Mouse (Mus musculus) spleen, adult 2 months (tissue): Measurements from ENCODE around the gene Swap70. TPM values are rescaled to one million over a fixed set of nuclear protein-coding genes. Genes with fewer than 3 reads are reported as not detected.
A peak's percentile ranks its signal among the peaks of the same experiment; 100 is the strongest.

Source experiments
- DNase-seq, 2 experiments: peaks; one replicate each; pipeline versions ENCODE4 v3.0.0 to v3.0.0-alpha.2; 2012 to 2021; ENCODE audit warnings: low spot score in 2 of 2, low read depth in 1 of 2
- H3K27ac ChIP-seq: fragments of 200-500 bp; 2 replicates; pipeline ENCODE4 v1.5.1; 2012; ENCODE audit warnings: low read length, inconsistent platforms; ENCODE audit not compliant: insufficient read depth
- H3K27me3 ChIP-seq: fragments of 200-500 bp; 2 replicates; pipeline ENCODE4 v1.6.1; 2012; ENCODE audit warnings: mild to moderate bottlenecking, moderate library complexity, low read length, inconsistent platforms; ENCODE audit not compliant: control insufficient read depth, insufficient read depth
- H3K36me3 ChIP-seq: fragments of 200-500 bp; 2 replicates; pipeline ENCODE4 v1.6.1; 2012; ENCODE audit warnings: mild to moderate bottlenecking, low read length, inconsistent platforms; ENCODE audit not compliant: control insufficient read depth, insufficient read depth
- H3K4me1 ChIP-seq: fragments of 200-500 bp; 2 replicates; pipeline ENCODE4 v1.6.1; 2011; ENCODE audit warnings: inconsistent platforms; ENCODE audit not compliant: control insufficient read depth, insufficient read depth, insufficient read length
- H3K4me3 ChIP-seq: fragments of 200-500 bp; 2 replicates; pipeline ENCODE4 v1.5.1; 2011; ENCODE audit warnings: mild to moderate bottlenecking, inconsistent platforms; ENCODE audit not compliant: insufficient read depth, insufficient read length; ENCODE audit errors: extremely low read depth
- CTCF ChIP-seq: fragments of 200-500 bp; IDR thresholded peaks from 2 replicates; pipeline ENCODE4 v1.5.1; 2011; ENCODE audit warnings: mild to moderate bottlenecking, inconsistent platforms; ENCODE audit not compliant: insufficient read depth, insufficient read length, insufficient replicate concordance; ENCODE audit errors: extremely low read depth
- POLR2A ChIP-seq: fragments of 200-500 bp; IDR thresholded peaks from 2 replicates; pipeline ENCODE4 v1.6.1; 2011; ENCODE audit warnings: low read depth, low read length, inconsistent platforms
- WGBS: fragments of 180-500 bp; shearing (Covaris S2); methylation state at CpG from one replicate; pipeline ENCODE4 v1.1.7; 2018; 5-methylcytosine and 5-hydroxymethylcytosine counted together
- polyA plus RNA-seq: library from polyadenylated mRNA; depleted of rRNA; stranded (reverse); fragments of >200 nt; gene quantifications from 2 replicates; pipeline ENCODE4 v1.2.3, GENCODE M21; 2012

Swap70 gene
- polyA plus RNA-seq, 1 experiment, result 69.7 TPM

GRCm38 (mm10) chr7:110281435-110282256, 60.1 kb downstream of the Swap70 start:
- Histone ChIP-seq H3K27ac (0 out of 2 replicates have a peak overlapping the region, but pooled peaks have one; percentile 28), H3K36me3 (peaks cover 48% of the 10 kb centered on the region), H3K4me1 (peaks cover 17% of the 10 kb centered on the region; the same call in 1 of the 2 replicates), H3K27me3 (no peaks in the 10 kb centered on the region), H3K4me3 (no peak overlapping the region)
- no peak for DNase-seq
- TF ChIP-seq CTCF (no peak), POLR2A (no peak)
- WGBS, result 90% methylated on average over 11 of the region's 11 CpGs

- TF ChIP-seq CTCF, result no peak
- TF ChIP-seq POLR2A, result no peak
- Histone ChIP-seq H3K4me3 (no peak overlapping the region), H3K27ac (peak overlapping the region; percentile 42; the same call in 1 of the 2 replicates), H3K36me3 (peaks cover 43% of the 10 kb centered on the region), H3K27me3 (no peaks in the 10 kb centered on the region), H3K4me1 (peaks cover 26% of the 10 kb centered on the region; the same call in 1 of the 2 replicates)
- no peak for DNase-seq
- WGBS, result 57% methylated on average over 11 of the region's 11 CpGs
These were observed 61.3 kb downstream of the Swap70 start for GRCm38 (mm10) chr7:110282797-110283196.

- TF ChIP-seq CTCF (no peak), POLR2A (no peak)
- 64% methylated on average over 6 of the region's 6 CpGs for WGBS
- Histone ChIP-seq H3K27me3 (no peaks in the 10 kb centered on the region), H3K4me3 (no peak overlapping the region), H3K4me1 (peaks cover 31% of the 10 kb centered on the region; the same call in 1 of the 2 replicates), H3K36me3 (peaks cover 36% of the 10 kb centered on the region), H3K27ac (peak overlapping the region; percentile 30)
- DNase-seq, result no peak
These were observed 62.2 kb downstream of the Swap70 start for GRCm38 (mm10) chr7:110283484-110284275.

GRCm38 (mm10) chr7:110285076-110285848, 63.8 kb downstream of the Swap70 start:
- Histone ChIP-seq H3K27ac (peak overlapping the region; percentile 79), H3K4me1 (peaks cover 31% of the 10 kb centered on the region; the same call in 1 of the 2 replicates), H3K27me3 (no peaks in the 10 kb centered on the region), H3K4me3 (no peak overlapping the region), H3K36me3 (peaks cover 21% of the 10 kb centered on the region)
- no peak for DNase-seq
- 87% methylated on average over 12 of the region's 12 CpGs for WGBS
- TF ChIP-seq CTCF (no peak), POLR2A (no peak)

- H3K36me3 ChIP-seq, result peaks cover 18% of the 10 kb centered on the region
- DNase-seq, result no peak
- H3K27ac ChIP-seq, result peak overlapping the region; percentile 79
- peaks cover 31% of the 10 kb centered on the region; the same call in 1 of the 2 replicates for H3K4me1 ChIP-seq
- no peak overlapping the region for H3K4me3 ChIP-seq
- no peak for TF ChIP-seq CTCF
- TF ChIP-seq POLR2A, result no peak
- H3K27me3 ChIP-seq, result no peaks in the 10 kb centered on the region
- WGBS, result 53% methylated on average over 3 of the region's 3 CpGs
These were observed 64.3 kb downstream of the Swap70 start for GRCm38 (mm10) chr7:110285849-110286151.

GRCm38 (mm10) chr7:110286198-110286732, 64.8 kb downstream of the Swap70 start:
- DNase-seq, result peak; percentile 70 to 86
- peaks cover 31% of the 10 kb centered on the region; the same call in 1 of the 2 replicates for H3K4me1 ChIP-seq
- H3K27ac ChIP-seq, result peak overlapping the region; percentile 79
- no peak overlapping the region for H3K4me3 ChIP-seq
- TF ChIP-seq POLR2A, result no peak
- no peak for TF ChIP-seq CTCF
- H3K36me3 ChIP-seq, result peaks cover 13% of the 10 kb centered on the region
- H3K27me3 ChIP-seq, result no peaks in the 10 kb centered on the region
- WGBS, result 25% methylated on average over 8 of the region's 8 CpGs
